In the genomic region with DNA sequence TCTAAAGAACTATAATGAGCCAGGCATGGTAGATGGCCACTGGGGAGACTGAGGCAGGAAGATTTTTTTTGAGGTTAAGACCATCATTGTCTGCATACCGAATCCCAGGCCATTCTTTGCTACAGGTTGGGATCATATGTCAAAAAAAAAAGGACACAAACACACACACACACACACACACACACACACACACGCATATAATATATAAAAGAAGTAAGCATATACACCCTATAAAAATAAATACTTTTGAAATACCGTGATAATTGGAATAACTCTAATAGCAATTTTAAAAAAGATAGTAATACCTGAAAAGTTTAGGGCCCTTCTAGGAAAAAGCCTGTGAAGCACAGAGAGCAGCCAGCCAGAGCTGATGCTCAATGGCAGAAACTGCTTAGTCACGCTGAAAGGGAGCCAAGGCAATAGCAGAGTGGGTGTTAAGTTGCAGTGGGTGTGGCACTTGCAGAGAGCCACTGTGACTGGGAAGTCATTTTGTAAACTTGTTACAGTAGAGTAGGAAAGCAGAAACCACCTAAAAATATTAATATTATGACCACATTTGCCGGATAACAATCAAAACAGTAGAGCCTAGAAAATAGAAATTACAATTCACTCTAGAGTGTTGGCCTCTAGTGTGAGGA, we compare ENCODE assay signal across 8 mouse cellular contexts.
DNase-seq lines count a peak whose midpoint lies in the region; ATAC-seq and TF ChIP-seq lines count a peak whose summit lies in the region.

No protein-coding gene starts in this region.

- peak; percentile 55 to 61 for DNase-seq in left cerebral cortex, adult 18-20 months (ENCODE audit: low spot score in 2 of 2)
- DNase-seq in left cerebral cortex, adult 11 months (ENCODE audit: low spot score): no peak
- peak; percentile 38 for DNase-seq in Muller cell, postnatal 12 days (ENCODE audit: inconsistent ontology term)
- peak; percentile 46 to 63 for DNase-seq in gastrocnemius, adult 8-10 months (ENCODE audit: low spot score in 2 of 2)
- DNase-seq in forebrain, postnatal 0 days: no peak
- no peak for DNase-seq in forebrain, embryonic 11.5 days (ENCODE audit: low spot score)

- TF ChIP-seq CTCF in forebrain, postnatal 0 days (IDR thresholded peaks at IDR 0.05; ENCODE audit: low read depth): no peak

- no peak overlapping the region for H3K4me3 ChIP-seq in kidney, embryonic 15.5 days (replicated peaks)
- H3K4me3 ChIP-seq in lung, embryonic 16.5 days (ENCODE audit: low read length): no peak overlapping the region
- no peak overlapping the region for H3K4me3 ChIP-seq in forebrain, postnatal 0 days (ENCODE audit: low read depth, low read length)
- H3K4me3 ChIP-seq in forebrain, embryonic 11.5 days (ENCODE audit: low read depth, low read length): no peak overlapping the region

- 74% methylated on average over 5 of the region's 5 CpGs for WGBS in kidney, embryonic 15.5 days
- WGBS in lung, embryonic 16.5 days: 68% methylated on average over 5 of the region's 5 CpGs
- WGBS in forebrain, postnatal 0 days: 79% methylated on average over 5 of the region's 5 CpGs
- WGBS in forebrain, embryonic 11.5 days: 77% methylated on average over 5 of the region's 5 CpGs

- H3K36me3 ChIP-seq in kidney, embryonic 15.5 days: no peaks in the 10 kb centered on the region
- H3K36me3 ChIP-seq in lung, embryonic 16.5 days (ENCODE audit: control insufficient read depth, insufficient read depth, low read length): no peaks in the 10 kb centered on the region
- H3K36me3 ChIP-seq in forebrain, postnatal 0 days (ENCODE audit: insufficient read depth): no peaks in the 10 kb centered on the region
- no peaks in the 10 kb centered on the region for H3K36me3 ChIP-seq in forebrain, embryonic 11.5 days (ENCODE audit: control insufficient read depth, insufficient read depth, low read length)

- no peak overlapping the region for H3K4me2 ChIP-seq in kidney, embryonic 15.5 days
- no peak overlapping the region for H3K4me2 ChIP-seq in lung, embryonic 16.5 days (ENCODE audit: low read depth, low read length)
- H3K4me2 ChIP-seq in forebrain, postnatal 0 days (ENCODE audit: low read depth): no peak overlapping the region
- no peak overlapping the region for H3K4me2 ChIP-seq in forebrain, embryonic 11.5 days (ENCODE audit: low read depth, low read length, severe bottlenecking)

- peak; percentile 82; the same call in 1 of the 2 replicates for ATAC-seq in kidney, embryonic 15.5 days (replicated peaks; ENCODE audit: low FRiP score)
- ATAC-seq in lung, embryonic 16.5 days (ENCODE audit: low read depth): peak; percentile 72
- no peak for ATAC-seq in forebrain, postnatal 0 days
- ATAC-seq in forebrain, embryonic 11.5 days (replicated peaks; ENCODE audit: low FRiP score): no peak

- no peak overlapping the region for H3K27ac ChIP-seq in kidney, embryonic 15.5 days
- no peak overlapping the region for H3K27ac ChIP-seq in lung, embryonic 16.5 days (ENCODE audit: low read length)
- H3K27ac ChIP-seq in forebrain, postnatal 0 days (ENCODE audit: low read depth, low read length): no peak overlapping the region
- H3K27ac ChIP-seq in forebrain, embryonic 11.5 days (ENCODE audit: low read depth, low read length): no peak overlapping the region

- no peaks in the 10 kb centered on the region for H3K4me1 ChIP-seq in kidney, embryonic 15.5 days
- peaks cover 9% of the 10 kb centered on the region; the same call in 1 of the 2 replicates for H3K4me1 ChIP-seq in lung, embryonic 16.5 days (replicated peaks; ENCODE audit: control insufficient read depth, insufficient read depth, low read length)
- H3K4me1 ChIP-seq in forebrain, postnatal 0 days (ENCODE audit: insufficient read depth): no peaks in the 10 kb centered on the region
- no peaks in the 10 kb centered on the region for H3K4me1 ChIP-seq in forebrain, embryonic 11.5 days (replicated peaks; ENCODE audit: control insufficient read depth, insufficient read depth, low read length)

- H3K9me3 ChIP-seq in kidney, embryonic 15.5 days (replicated peaks): no peaks in the 10 kb centered on the region
- H3K9me3 ChIP-seq in lung, embryonic 16.5 days (ENCODE audit: control insufficient read depth, low read length): no peaks in the 10 kb centered on the region
- H3K9me3 ChIP-seq in forebrain, postnatal 0 days (ENCODE audit: low read length): no peaks in the 10 kb centered on the region
- H3K9me3 ChIP-seq in forebrain, embryonic 11.5 days (ENCODE audit: control insufficient read depth, low read length): no peaks in the 10 kb centered on the region

- no peak overlapping the region for H3K9ac ChIP-seq in kidney, embryonic 15.5 days
- no peak overlapping the region for H3K9ac ChIP-seq in lung, embryonic 16.5 days (ENCODE audit: low read length)
- H3K9ac ChIP-seq in forebrain, postnatal 0 days: no peak overlapping the region
- H3K9ac ChIP-seq in forebrain, embryonic 11.5 days (ENCODE audit: low read length): no peak overlapping the region

- H3K27me3 ChIP-seq in kidney, embryonic 15.5 days: no peaks in the 10 kb centered on the region
- no peaks in the 10 kb centered on the region for H3K27me3 ChIP-seq in lung, embryonic 16.5 days (ENCODE audit: control insufficient read depth, insufficient read depth, low read depth, low read length)
- H3K27me3 ChIP-seq in forebrain, postnatal 0 days (ENCODE audit: insufficient read depth, low read length): no peaks in the 10 kb centered on the region
- H3K27me3 ChIP-seq in forebrain, embryonic 11.5 days (ENCODE audit: control insufficient read depth, insufficient read depth, low read length): no peaks in the 10 kb centered on the region

Comparison
In these comparisons a context has a peak if more than half of its experiments do, and no peak if none do; other contexts are left out.
1. DNase-seq: peak in left cerebral cortex, adult 18-20 months (2 of 2), Muller cell, postnatal 12 days (single experiment) and gastrocnemius, adult 8-10 months (2 of 2); none in left cerebral cortex, adult 11 months (single experiment), forebrain, postnatal 0 days (single experiment) and forebrain, embryonic 11.5 days (single experiment).
2. ATAC-seq: peak in kidney, embryonic 15.5 days (single experiment) and lung, embryonic 16.5 days (single experiment); none in forebrain, postnatal 0 days (single experiment) and forebrain, embryonic 11.5 days (single experiment).